Mouse (Mus musculus) midbrain, embryonic 15.5 days (tissue): ENCODE measurements around the gene Sorl1. TPM values are rescaled to one million over a fixed set of nuclear protein-coding genes. Genes with fewer than 3 reads are reported as not detected.

Experiments
- polyA plus RNA-seq: library from polyadenylated mRNA; unstranded; fragments of >200 nt; fragmentation: Nextera tagmentation; extraction: Ambion mirVana; gene quantifications from 2 replicates; pipeline ENCODE4 v1.2.1, GENCODE M21; 2015

The Sorl1 gene
- polyA plus RNA-seq, 1 experiment from 2014 or later = 10.1 TPM

Other genes with a start within 250 kb of the Sorl1 start
- gene Sc5d, start 140.0 kb upstream of the Sorl1 start, polyA plus RNA-seq = 73.1 and 74.4 TPM in 2 replicates